Mouse (Mus musculus) liver, embryonic 12.5 days (tissue): ENCODE data around the gene Ankrd44. TPM values are rescaled to one million over a fixed set of nuclear protein-coding genes. Genes with fewer than 3 reads are reported as not detected.

ENCODE experiments used
- ATAC-seq: fragments of 200-750 bp; cut with Nextera tagmentation; 2 replicates; pipeline ENCODE4 v1.8.0; 2017; ENCODE audit warnings: moderate number of reproducible peaks, mild to moderate bottlenecking, moderate library complexity
- H3K27ac ChIP-seq: fragments of 300-500 bp; sonication (generic); 2 replicates; pipeline ENCODE4 v1.5.1; 2016; ENCODE audit warnings: mild to moderate bottlenecking
- H3K27me3 ChIP-seq: fragments of 300-500 bp; sonication (generic); replicated peaks from 2 replicates; pipeline ENCODE4 v1.6.1; 2016; ENCODE audit warnings: mild to moderate bottlenecking, moderate library complexity
- H3K36me3 ChIP-seq: fragments of 300-500 bp; sonication (generic); 2 replicates; pipeline ENCODE4 v1.6.1; 2016; ENCODE audit warnings: mild to moderate bottlenecking, moderate library complexity
- H3K4me1 ChIP-seq: fragments of 300-500 bp; sonication (generic); 2 replicates; pipeline ENCODE4 v1.6.1; 2016
- H3K4me2 ChIP-seq: fragments of 300-500 bp; sonication (generic); 2 replicates; pipeline ENCODE4 v1.6.1; 2016; ENCODE audit warnings: mild to moderate bottlenecking, moderate library complexity
- H3K4me3 ChIP-seq: fragments of 300-500 bp; sonication (generic); 2 replicates; pipeline ENCODE4 v1.5.1; 2016; ENCODE audit warnings: mild to moderate bottlenecking, moderate library complexity
- H3K9ac ChIP-seq: fragments of 300-500 bp; sonication (generic); 2 replicates; pipeline ENCODE4 v1.6.1; 2016; ENCODE audit warnings: mild to moderate bottlenecking, moderate library complexity
- H3K9me3 ChIP-seq: fragments of 300-500 bp; sonication (generic); replicated peaks from 2 replicates; pipeline ENCODE4 v1.6.1; 2016; ENCODE audit warnings: mild to moderate bottlenecking, moderate library complexity
- WGBS: fragments of 180-500 bp; shearing (Covaris S2); methylation state at CpG from one replicate; pipeline ENCODE4 v1.1.7; 2016; ENCODE audit not compliant: insufficient replicate concordance; 5-methylcytosine and 5-hydroxymethylcytosine counted together
- polyA plus RNA-seq: library from polyadenylated mRNA; unstranded; fragments of >200 nt; fragmentation: Nextera tagmentation; extraction: Ambion mirVana; gene quantifications from 2 replicates; pipeline ENCODE4 v1.2.1, GENCODE M21; 2016

The Ankrd44 gene
- polyA plus RNA-seq, 1 experiment from 2014 or later = 4.5 TPM

GRCm38 (mm10) chr1:54734917-54735664 is 191.1 kb downstream of the Ankrd44 start:
- H3K9me3 ChIP-seq = no peaks in the 10 kb centered on the region
- no peak overlapping the region for H3K27ac ChIP-seq
- no peak overlapping the region for H3K4me2 ChIP-seq
- no peak overlapping the region for H3K9ac ChIP-seq
- H3K4me1 ChIP-seq = no peaks in the 10 kb centered on the region
- no peak overlapping the region for H3K4me3 ChIP-seq
- no peak for ATAC-seq
- 76% methylated on average over 17 of the region's 17 CpGs for WGBS
- no peaks in the 10 kb centered on the region for H3K36me3 ChIP-seq
- no peaks in the 10 kb centered on the region for H3K27me3 ChIP-seq

GRCm38 (mm10) chr1:54729316-54729715 is 196.9 kb downstream of the Ankrd44 start:
- H3K27me3 ChIP-seq = no peaks in the 10 kb centered on the region

GRCm38 (mm10) chr1:54726555-54726954 is 199.6 kb downstream of the Ankrd44 start:
- Histone ChIP-seq H3K4me2 (no peak overlapping the region), H3K4me1 (no peaks in the 10 kb centered on the region), H3K27ac (no peak overlapping the region), H3K4me3 (no peak overlapping the region), H3K27me3 (no peaks in the 10 kb centered on the region), H3K36me3 (0 out of 2 replicates have a peak, but pooled peaks cover 3% of the 10 kb centered on the region), H3K9me3 (no peaks in the 10 kb centered on the region), H3K9ac (no peak overlapping the region)
- 62% methylated on average over 2 of the region's 2 CpGs for WGBS
- no peak for ATAC-seq

More at GRCm38 (mm10) chr1:54729316-54729715, 196.9 kb downstream of the Ankrd44 start:
- Histone ChIP-seq H3K4me2 (no peak overlapping the region), H3K4me1 (no peaks in the 10 kb centered on the region), H3K9ac (no peak overlapping the region), H3K27ac (no peak overlapping the region), H3K36me3 (no peaks in the 10 kb centered on the region), H3K4me3 (no peak overlapping the region), H3K9me3 (no peaks in the 10 kb centered on the region)
- 72% methylated on average over 5 of the region's 5 CpGs for WGBS
- ATAC-seq = no peak

- Histone ChIP-seq H3K9ac (no peak overlapping the region), H3K36me3 (0 out of 2 replicates have a peak, but pooled peaks cover 5% of the 10 kb centered on the region), H3K27ac (no peak overlapping the region), H3K9me3 (no peaks in the 10 kb centered on the region), H3K4me1 (no peaks in the 10 kb centered on the region), H3K4me2 (no peak overlapping the region), H3K27me3 (no peaks in the 10 kb centered on the region), H3K4me3 (no peak overlapping the region)
- no peak for ATAC-seq
- WGBS = 81% methylated on average over 6 of the region's 6 CpGs
Observed at GRCm38 (mm10) chr1:54716921-54717320, 209.3 kb downstream of the Ankrd44 start.

GRCm38 (mm10) chr1:54715061-54715760 is 211.0 kb downstream of the Ankrd44 start:
- Histone ChIP-seq H3K9me3 (no peaks in the 10 kb centered on the region), H3K4me2 (no peak overlapping the region), H3K4me3 (no peak overlapping the region), H3K9ac (no peak overlapping the region), H3K27ac (no peak overlapping the region), H3K4me1 (no peaks in the 10 kb centered on the region), H3K27me3 (no peaks in the 10 kb centered on the region), H3K36me3 (0 out of 2 replicates have a peak, but pooled peaks cover 3% of the 10 kb centered on the region)
- no peak for ATAC-seq
- 67% methylated on average over 8 of the region's 8 CpGs for WGBS

DNA sequence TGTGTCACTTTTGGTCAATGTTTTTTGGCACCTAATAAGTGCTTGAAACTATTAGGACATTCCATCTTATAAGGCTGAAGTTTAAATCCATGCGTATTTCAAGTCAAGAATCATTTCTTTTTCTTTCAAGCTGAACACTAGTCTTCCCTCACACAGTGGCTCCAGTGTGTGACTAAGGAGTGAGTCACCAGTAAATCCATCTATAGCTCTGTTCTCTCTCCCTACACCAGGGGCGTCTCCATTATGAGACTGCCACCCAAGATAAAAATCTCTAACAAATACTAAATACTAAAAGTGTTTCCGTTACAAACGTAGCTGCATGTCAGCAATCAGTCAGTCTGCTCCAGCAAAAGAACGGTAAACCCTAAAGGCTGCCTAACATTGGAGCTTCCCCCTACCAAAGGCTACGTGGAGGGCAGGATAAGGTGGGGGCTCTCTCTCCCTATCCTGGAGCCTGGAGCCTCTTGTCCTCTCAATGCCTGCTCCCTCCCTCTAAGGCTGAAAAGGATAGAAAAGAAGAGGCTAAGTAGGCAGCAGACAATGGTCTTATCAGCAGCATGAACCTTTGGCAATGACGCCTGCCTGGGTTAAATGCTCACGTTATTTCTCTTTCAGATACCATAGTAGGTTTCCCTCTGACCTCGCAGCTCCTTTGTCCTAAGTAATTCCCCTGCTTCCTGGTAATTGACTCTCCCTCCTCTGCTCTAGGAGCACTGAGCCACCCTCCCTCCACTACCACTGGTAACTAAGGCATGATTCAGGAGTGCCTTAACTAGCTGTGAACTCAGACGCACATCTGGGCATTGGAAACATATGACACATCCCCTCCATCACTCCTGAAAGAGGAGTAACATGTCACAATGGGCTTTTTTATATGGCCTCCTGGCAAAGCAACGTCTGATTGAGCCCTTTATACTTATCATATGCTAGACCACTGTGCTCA is 212.7 kb downstream of the Ankrd44 start:
- Histone ChIP-seq H3K4me1 (no peaks in the 10 kb centered on the region), H3K27ac (no peak overlapping the region), H3K9ac (no peak overlapping the region), H3K36me3 (0 out of 2 replicates have a peak, but pooled peaks cover 3% of the 10 kb centered on the region), H3K27me3 (no peaks in the 10 kb centered on the region), H3K4me2 (no peak overlapping the region), H3K4me3 (no peak overlapping the region), H3K9me3 (no peaks in the 10 kb centered on the region)
- WGBS = 47% methylated on average over 11 of the region's 11 CpGs
- ATAC-seq = no peak

- WGBS = 66% methylated on average over 3 of the region's 3 CpGs
- Histone ChIP-seq H3K4me1 (no peaks in the 10 kb centered on the region), H3K27ac (no peak overlapping the region), H3K4me3 (no peak overlapping the region), H3K4me2 (no peak overlapping the region), H3K9me3 (no peaks in the 10 kb centered on the region), H3K36me3 (0 out of 2 replicates have a peak, but pooled peaks cover 3% of the 10 kb centered on the region), H3K27me3 (no peaks in the 10 kb centered on the region), H3K9ac (no peak overlapping the region)
- ATAC-seq = no peak
Observed at GRCm38 (mm10) chr1:54711568-54711967, 214.6 kb downstream of the Ankrd44 start.

- no peak for ATAC-seq
- Histone ChIP-seq H3K9me3 (no peaks in the 10 kb centered on the region), H3K27me3 (no peaks in the 10 kb centered on the region), H3K27ac (no peak overlapping the region), H3K4me2 (no peak overlapping the region), H3K9ac (no peak overlapping the region), H3K4me1 (no peaks in the 10 kb centered on the region), H3K4me3 (no peak overlapping the region), H3K36me3 (0 out of 2 replicates have a peak, but pooled peaks cover 3% of the 10 kb centered on the region)
- 66% methylated on average over 1 of the region's 1 CpGs for WGBS
Observed at GRCm38 (mm10) chr1:54710550-54710949, 215.6 kb downstream of the Ankrd44 start.

- no peaks in the 10 kb centered on the region for H3K27me3 ChIP-seq
- no peaks in the 10 kb centered on the region for H3K4me1 ChIP-seq
- no peak for ATAC-seq
- H3K36me3 ChIP-seq = 0 out of 2 replicates have a peak, but pooled peaks cover 3% of the 10 kb centered on the region
- H3K4me3 ChIP-seq = no peak overlapping the region
- 83% methylated on average over 8 of the region's 8 CpGs for WGBS
- no peak overlapping the region for H3K4me2 ChIP-seq
- no peaks in the 10 kb centered on the region for H3K9me3 ChIP-seq
- no peak overlapping the region for H3K27ac ChIP-seq
- H3K9ac ChIP-seq = no peak overlapping the region
Observed at GRCm38 (mm10) chr1:54707888-54708565, 218.2 kb downstream of the Ankrd44 start.

GRCm38 (mm10) chr1:54707036-54707887 is 218.9 kb downstream of the Ankrd44 start:
- H3K9me3 ChIP-seq = no peaks in the 10 kb centered on the region
- no peaks in the 10 kb centered on the region for H3K4me1 ChIP-seq
- no peak overlapping the region for H3K4me3 ChIP-seq
- H3K27me3 ChIP-seq = no peaks in the 10 kb centered on the region
- no peak overlapping the region for H3K4me2 ChIP-seq
- WGBS = 68% methylated on average over 10 of the region's 10 CpGs
- ATAC-seq = no peak
- H3K9ac ChIP-seq = no peak overlapping the region
- no peak overlapping the region for H3K27ac ChIP-seq
- H3K36me3 ChIP-seq = 0 out of 2 replicates have a peak, but pooled peaks cover 2% of the 10 kb centered on the region
